Mouse (Mus musculus) cortical plate, adult 2 months (tissue): ENCODE measurements around the gene Gm8251. TPM values are rescaled to one million over a fixed set of nuclear protein-coding genes. Genes with fewer than 3 reads are reported as not detected.

ENCODE experiments used
- H3K27ac ChIP-seq: fragments of 200-500 bp; 2 replicates; pipeline ENCODE4 v1.5.1; 2012; ENCODE audit warnings: low read length, control low read depth, inconsistent platforms; ENCODE audit not compliant: insufficient read depth
- H3K4me1 ChIP-seq: fragments of 200-500 bp; 2 replicates; pipeline ENCODE4 v1.6.1; 2011; ENCODE audit warnings: low read length; ENCODE audit not compliant: control insufficient read depth, insufficient read depth
- H3K4me3 ChIP-seq: fragments of 200-500 bp; 2 replicates; pipeline ENCODE4 v1.5.1; 2011; ENCODE audit warnings: mild to moderate bottlenecking, low read length, control low read depth; ENCODE audit not compliant: insufficient read depth
- CTCF ChIP-seq: fragments of 200-500 bp; IDR thresholded peaks from 2 replicates; pipeline ENCODE4 v1.5.1; 2011; ENCODE audit warnings: mild to moderate bottlenecking, control low read depth, low read length; ENCODE audit not compliant: insufficient read depth; ENCODE audit errors: extremely low read depth
- POLR2A ChIP-seq: fragments of 200-500 bp; IDR thresholded peaks from 2 replicates; pipeline ENCODE4 v1.6.1; 2011; ENCODE audit warnings: mild to moderate bottlenecking, low read length, control low read depth; ENCODE audit not compliant: insufficient read depth; ENCODE audit errors: extremely low read depth
- polyA plus RNA-seq: library from polyadenylated mRNA; depleted of rRNA; stranded (reverse); fragments of >200 nt; gene quantifications from 2 replicates; pipeline ENCODE4 v1.2.3, GENCODE M21; 2012; rRNA removed

Gene Gm8251
- polyA plus RNA-seq, 1 experiment: not detected

DNA sequence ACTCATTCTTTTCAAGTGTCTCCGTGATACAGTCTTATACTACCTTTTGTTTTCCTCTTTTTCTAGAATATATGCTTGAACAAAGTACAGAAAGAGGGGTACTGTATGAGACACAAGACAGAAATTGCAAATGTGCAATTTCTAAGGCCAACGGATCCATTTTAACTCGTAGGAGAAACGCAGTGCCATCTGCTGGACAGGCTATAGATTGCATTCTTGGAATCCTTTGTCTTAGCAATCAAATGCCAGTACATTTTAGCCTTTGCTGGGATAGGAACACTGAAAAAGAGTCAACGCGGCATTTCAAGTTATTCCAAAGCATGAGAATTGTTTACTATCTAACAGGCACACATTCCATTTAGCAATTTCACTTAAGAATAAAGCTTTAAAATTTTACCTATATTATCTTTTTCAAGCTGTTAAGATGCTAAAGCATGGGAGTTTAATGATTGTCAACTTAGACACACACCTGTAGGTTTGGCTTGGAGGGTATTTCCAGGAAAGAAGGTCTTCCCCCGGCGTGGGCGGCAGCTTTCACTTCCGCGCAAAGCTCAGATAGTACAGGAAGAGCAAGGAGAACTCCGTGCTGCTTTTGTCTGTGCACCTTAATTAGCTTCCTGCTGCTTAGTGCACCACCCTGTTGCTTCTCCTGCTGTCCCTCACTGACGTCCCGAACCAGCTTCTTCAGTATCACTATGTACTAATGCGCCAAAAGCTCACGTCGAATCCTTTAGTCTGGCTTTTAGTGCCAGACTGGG, 19.8 kb downstream of the Gm8251 start:
- Histone ChIP-seq H3K27ac (no peak overlapping the region), H3K4me3 (peak overlapping the region; percentile 40), H3K4me1 (peaks cover 2% of the 10 kb centered on the region; the same call in 1 of the 2 replicates)
- TF ChIP-seq POLR2A: no peak
- peak; percentile 66 for TF ChIP-seq CTCF

DNA sequence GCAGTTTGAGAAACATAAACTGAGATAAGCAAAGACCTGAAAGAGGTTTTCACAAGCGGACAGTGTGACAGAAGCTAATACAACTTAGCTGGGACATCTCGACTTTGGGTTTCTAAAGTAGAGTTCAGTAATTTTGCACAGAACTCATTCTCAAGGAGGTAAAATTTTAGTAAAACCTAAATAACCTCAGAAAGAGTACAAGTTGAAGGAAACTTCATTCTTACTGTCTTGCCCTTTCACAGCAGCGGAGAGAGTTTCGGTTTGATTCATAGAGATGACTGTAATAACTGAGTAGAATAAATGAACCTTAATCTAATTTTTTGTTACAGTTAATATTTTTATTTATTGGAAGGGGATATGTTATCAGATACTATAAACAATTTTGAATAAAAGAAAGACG, 28.8 kb downstream of the Gm8251 start:
- Histone ChIP-seq H3K27ac (no peak overlapping the region), H3K4me1 (no peaks in the 10 kb centered on the region), H3K4me3 (no peak overlapping the region)
- TF ChIP-seq POLR2A (no peak), CTCF (no peak)

DNA sequence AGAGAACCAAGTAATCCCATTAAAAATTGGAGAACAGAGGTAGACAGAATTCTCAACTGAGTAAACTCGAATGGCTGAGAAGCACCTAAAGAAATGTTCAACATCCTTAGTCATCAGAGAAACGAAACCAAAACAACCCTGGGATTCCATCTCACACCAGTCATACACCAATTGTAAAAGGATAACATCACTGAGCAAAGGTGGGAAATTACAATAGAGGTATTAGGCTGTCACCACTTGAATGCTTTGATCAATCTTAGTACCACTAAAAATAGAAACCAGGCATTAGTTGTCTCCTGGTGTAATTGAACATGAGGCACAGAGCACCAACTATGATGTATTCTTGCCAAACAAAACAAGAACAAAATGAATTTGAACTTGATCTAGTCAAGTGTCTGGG, 29.5 kb downstream of the Gm8251 start:
- no peak overlapping the region for H3K27ac ChIP-seq
- no peaks in the 10 kb centered on the region for H3K4me1 ChIP-seq
- TF ChIP-seq POLR2A: no peak
- TF ChIP-seq CTCF: no peak
- H3K4me3 ChIP-seq: no peak overlapping the region

DNA sequence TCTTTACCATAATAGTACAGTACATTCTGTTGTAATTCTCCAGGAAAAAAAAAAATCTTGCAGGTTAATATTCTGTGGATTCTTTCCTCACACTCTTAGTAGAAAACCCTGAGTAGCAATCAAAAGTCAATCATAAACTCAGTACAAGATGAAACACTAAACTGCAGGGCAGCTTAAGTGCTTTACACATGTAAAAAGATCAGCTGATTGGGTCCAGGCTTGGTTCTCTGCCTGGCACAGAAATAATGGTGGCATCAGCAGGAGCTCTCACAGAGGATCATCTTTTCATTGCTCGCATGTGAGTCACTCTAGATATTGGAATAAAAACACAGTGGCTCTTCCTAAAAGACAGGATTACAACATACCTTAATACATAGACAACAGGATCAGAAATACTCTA, 34.1 kb downstream of the Gm8251 start:
- H3K4me1 ChIP-seq: no peaks in the 10 kb centered on the region
- no peak overlapping the region for H3K4me3 ChIP-seq
- TF ChIP-seq CTCF (no peak), POLR2A (no peak)
- H3K27ac ChIP-seq: no peak overlapping the region

DNA sequence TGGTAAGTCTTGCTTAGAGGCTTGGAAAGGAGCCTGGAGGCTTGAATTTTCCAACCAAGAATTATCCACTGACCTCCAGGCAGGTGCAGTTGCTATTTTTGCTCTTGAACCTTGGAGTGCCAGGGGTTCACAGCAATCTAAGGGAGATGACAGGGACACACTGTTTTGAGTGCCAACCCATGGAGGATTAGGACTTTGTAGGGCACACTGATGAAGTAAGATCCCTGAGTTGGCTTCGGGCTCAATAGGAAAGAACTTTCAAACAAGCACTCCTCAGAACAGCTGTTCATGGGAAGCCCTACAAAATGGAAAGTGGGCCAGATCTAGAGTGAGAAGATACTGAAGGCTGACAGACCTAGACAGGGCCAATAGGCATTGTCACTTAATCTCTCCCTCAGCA, 39.1 kb downstream of the Gm8251 start:
- Histone ChIP-seq H3K27ac (no peak overlapping the region), H3K4me1 (no peaks in the 10 kb centered on the region)

DNA sequence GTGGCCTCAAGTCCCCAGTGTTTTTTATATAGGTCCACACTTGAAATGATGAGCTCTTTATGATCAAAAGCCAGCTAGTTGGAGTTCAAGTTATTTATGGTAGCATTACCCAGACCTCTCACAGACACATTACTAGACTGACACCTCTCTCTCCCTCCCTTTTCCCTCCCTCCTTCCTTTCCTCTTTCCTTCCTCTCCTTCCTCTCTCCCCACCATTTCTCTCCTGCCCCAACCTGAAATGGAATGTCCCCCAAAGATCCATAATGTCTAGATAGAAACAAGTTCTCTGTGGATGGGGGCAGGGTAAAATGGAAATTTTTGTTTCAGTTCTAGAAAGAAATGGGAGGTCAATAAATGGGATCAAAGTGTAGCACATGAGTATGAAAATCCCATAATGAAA, 41.8 kb downstream of the Gm8251 start, which contains the start of gene Mettl21c:
Mettl21c (minus strand) TSS at position 101 of the 400 bp plus-strand sequence.
- TF ChIP-seq POLR2A (no peak), CTCF (no peak)
- no peak within 1 kb of the TSS for H3K4me3 ChIP-seq
- H3K27ac ChIP-seq: no peak within 1 kb of the TSS
- H3K4me1 ChIP-seq: no peaks in the 10 kb centered on the region

More for the DNA sequence above, 39.1 kb downstream of the Gm8251 start:
- TF ChIP-seq POLR2A (no peak), CTCF (no peak)
- H3K4me3 ChIP-seq: no peak overlapping the region

DNA sequence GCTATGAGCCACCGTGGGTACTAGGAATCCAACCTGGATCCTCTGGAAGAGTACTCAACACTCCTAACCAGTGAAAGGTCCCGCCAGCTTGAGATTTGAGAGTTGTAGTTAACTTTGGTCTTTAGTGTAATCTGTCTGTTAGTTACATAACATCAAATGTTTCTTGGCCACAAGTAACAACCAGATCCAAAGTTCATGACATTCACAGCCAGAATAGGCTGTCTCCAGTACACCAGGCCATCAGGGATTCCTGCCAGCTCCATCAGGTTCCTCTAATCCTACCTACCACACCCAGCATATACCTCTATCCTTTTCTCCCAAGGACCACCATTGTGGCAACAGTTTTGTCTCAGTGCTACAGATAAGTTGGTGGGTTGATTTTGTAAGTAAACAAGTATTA, 46.2 kb downstream of the Gm8251 start:
- no peak for TF ChIP-seq CTCF
- no peak for TF ChIP-seq POLR2A
- Histone ChIP-seq H3K27ac (no peak overlapping the region), H3K4me1 (no peaks in the 10 kb centered on the region)

More for the DNA sequence above, 46.2 kb downstream of the Gm8251 start:
- no peak overlapping the region for H3K4me3 ChIP-seq

Other genes starting within 250 kb of the Gm8251 start
- gene Uxs1, start 234.1 kb downstream of the Gm8251 start, polyA plus RNA-seq: 45.2 and 49.0 TPM in 2 replicates
- gene Tpp2, start 128.3 kb downstream of the Gm8251 start, polyA plus RNA-seq: 25.8 and 25.9 TPM in 2 replicates
- 0.02 and 0.08 TPM in 2 replicates for gene Mettl21c, start 41.9 kb downstream of the Gm8251 start, polyA plus RNA-seq
- gene Tex30, start 40.5 kb upstream of the Gm8251 start, polyA plus RNA-seq: 6.5 and 6.6 TPM in 2 replicates
- 13.8 and 14.8 TPM in 2 replicates for gene Kdelc1, start 56.9 kb upstream of the Gm8251 start, polyA plus RNA-seq
- 11.8 and 13.1 TPM in 2 replicates for gene Bivm, start 57.0 kb upstream of the Gm8251 start, polyA plus RNA-seq
- 18.7 and 20.2 TPM in 2 replicates for gene Ercc5, start 85.8 kb upstream of the Gm8251 start, polyA plus RNA-seq
- gene Mettl21e, start 157.0 kb upstream of the Gm8251 start, polyA plus RNA-seq: 0.08 TPM in 1 of 2 replicates, not detected in the other